Mouse (Mus musculus) cerebellum, adult 2 months (tissue): ENCODE data around the gene Vps8. TPM values are rescaled to one million over a fixed set of nuclear protein-coding genes. Genes with fewer than 3 reads are reported as not detected.

Source experiments
- DNase-seq, 2 experiments: peaks; one replicate each; pipeline ENCODE4 v3.0.0; 2021
- H3K27ac ChIP-seq: fragments of 200-500 bp; 2 replicates; pipeline ENCODE4 v1.5.1; 2012; ENCODE audit warnings: low read length, control low read depth, inconsistent platforms; ENCODE audit not compliant: insufficient read depth
- H3K27me3 ChIP-seq: fragments of 200-500 bp; 2 replicates; pipeline ENCODE4 v1.6.1; 2012; ENCODE audit warnings: inconsistent platforms, mild to moderate bottlenecking, low read length, moderate library complexity; ENCODE audit not compliant: control insufficient read depth, insufficient read depth
- H3K4me1 ChIP-seq: fragments of 200-500 bp; 2 replicates; pipeline ENCODE4 v1.6.1; 2011; ENCODE audit warnings: low read length; ENCODE audit not compliant: control insufficient read depth, insufficient read depth
- H3K4me3 ChIP-seq: fragments of 200-500 bp; replicated peaks from 2 replicates; pipeline ENCODE3; 2011; ENCODE audit warnings: mild to moderate bottlenecking, low read depth, low read length, control low read depth; ENCODE audit not compliant: insufficient read depth
- CTCF ChIP-seq: fragments of 200-500 bp; IDR thresholded peaks from 2 replicates; pipeline ENCODE4 v1.5.1; 2011; ENCODE audit warnings: low read depth, mild to moderate bottlenecking, control low read depth, low read length, moderate library complexity, borderline replicate concordance; ENCODE audit not compliant: insufficient read depth
- POLR2A ChIP-seq: fragments of 200-500 bp; IDR thresholded peaks from 2 replicates; pipeline ENCODE4 v1.6.1; 2011; ENCODE audit warnings: low read length, control low read depth, borderline replicate concordance; ENCODE audit not compliant: insufficient read depth
- WGBS: fragments of 180-500 bp; shearing (Covaris S2); methylation state at CpG from one replicate; pipeline ENCODE4 v1.1.7; 2018; 5-methylcytosine and 5-hydroxymethylcytosine counted together
- polyA plus RNA-seq: library from polyadenylated mRNA; depleted of rRNA; stranded (reverse); fragments of >200 nt; gene quantifications from 2 replicates; pipeline ENCODE4 v1.2.3, GENCODE M21; 2012

Vps8 gene
- polyA plus RNA-seq, 1 experiment: 26.3 TPM

DNA sequence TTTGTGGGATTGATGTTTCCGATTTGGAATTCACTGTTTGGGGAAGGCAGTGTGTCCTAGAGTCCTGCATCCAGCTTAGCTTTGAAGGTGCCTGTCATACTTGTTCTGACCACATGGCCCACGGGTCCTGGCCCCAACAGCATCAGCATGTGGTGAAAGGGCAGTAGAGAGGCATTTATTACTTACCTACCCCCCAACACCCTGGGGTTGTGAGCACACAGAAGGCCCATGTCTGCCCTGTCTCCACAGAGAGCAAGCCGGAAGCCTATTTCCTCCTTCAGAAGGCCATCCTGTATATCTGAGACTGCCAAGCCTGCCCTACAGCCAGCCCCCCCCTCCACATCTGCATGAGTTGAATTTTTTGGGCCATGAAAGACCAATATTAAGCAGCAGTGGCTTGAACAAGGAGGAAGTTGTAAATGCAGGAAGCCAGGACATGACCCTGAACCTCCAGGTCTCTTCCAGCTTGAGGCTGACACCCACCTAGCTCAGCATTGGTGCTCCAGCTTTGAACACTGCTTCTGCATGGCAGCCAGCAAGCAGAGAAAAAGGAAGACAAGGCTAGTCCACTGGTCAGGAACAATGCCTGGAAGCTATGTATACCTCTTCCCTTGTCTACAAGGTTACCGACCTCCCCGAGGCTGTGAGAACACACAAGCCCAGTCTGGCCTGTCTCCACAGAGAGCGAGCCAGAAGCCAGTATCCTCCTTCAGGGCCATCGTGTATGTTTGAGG, 218.0 kb downstream of the Vps8 start:
- no peaks in the 10 kb centered on the region for H3K27me3 ChIP-seq
- no peak overlapping the region for H3K4me3 ChIP-seq
- DNase-seq: no peak
- no peak overlapping the region for H3K27ac ChIP-seq
- H3K4me1 ChIP-seq: peaks cover 10% of the 10 kb centered on the region; the same call in 1 of the 2 replicates
- 76% methylated on average over 7 of the region's 7 CpGs for WGBS
- TF ChIP-seq POLR2A (no peak), CTCF (no peak)

- Histone ChIP-seq H3K27ac (no peak overlapping the region), H3K4me1 (peaks cover 10% of the 10 kb centered on the region; the same call in 1 of the 2 replicates), H3K4me3 (no peak overlapping the region), H3K27me3 (no peaks in the 10 kb centered on the region)
- TF ChIP-seq CTCF (no peak), POLR2A (no peak)
- no peak for DNase-seq
- 83% methylated on average over 3 of the region's 3 CpGs for WGBS
These were observed 219.0 kb downstream of the Vps8 start for GRCm38 (mm10) chr16:21641944-21642343.

- Histone ChIP-seq H3K27me3 (no peaks in the 10 kb centered on the region), H3K4me3 (no peak overlapping the region), H3K4me1 (peaks cover 10% of the 10 kb centered on the region; the same call in 1 of the 2 replicates), H3K27ac (no peak overlapping the region)
- TF ChIP-seq POLR2A (no peak), CTCF (no peak)
- 72% methylated on average over 5 of the region's 5 CpGs for WGBS
- no peak for DNase-seq
These were observed 220.0 kb downstream of the Vps8 start for GRCm38 (mm10) chr16:21642906-21643305.

- no peak overlapping the region for H3K27ac ChIP-seq
- WGBS: 10% methylated on average over 2 of the region's 2 CpGs
- peaks cover 10% of the 10 kb centered on the region; the same call in 1 of the 2 replicates for H3K4me1 ChIP-seq
- H3K27me3 ChIP-seq: no peaks in the 10 kb centered on the region
- peak in 1 of 2 experiments; percentile 22 for DNase-seq
- no peak overlapping the region for H3K4me3 ChIP-seq
- TF ChIP-seq CTCF (no peak), POLR2A (no peak)
These were observed 220.7 kb downstream of the Vps8 start for GRCm38 (mm10) chr16:21643621-21644041.

DNA sequence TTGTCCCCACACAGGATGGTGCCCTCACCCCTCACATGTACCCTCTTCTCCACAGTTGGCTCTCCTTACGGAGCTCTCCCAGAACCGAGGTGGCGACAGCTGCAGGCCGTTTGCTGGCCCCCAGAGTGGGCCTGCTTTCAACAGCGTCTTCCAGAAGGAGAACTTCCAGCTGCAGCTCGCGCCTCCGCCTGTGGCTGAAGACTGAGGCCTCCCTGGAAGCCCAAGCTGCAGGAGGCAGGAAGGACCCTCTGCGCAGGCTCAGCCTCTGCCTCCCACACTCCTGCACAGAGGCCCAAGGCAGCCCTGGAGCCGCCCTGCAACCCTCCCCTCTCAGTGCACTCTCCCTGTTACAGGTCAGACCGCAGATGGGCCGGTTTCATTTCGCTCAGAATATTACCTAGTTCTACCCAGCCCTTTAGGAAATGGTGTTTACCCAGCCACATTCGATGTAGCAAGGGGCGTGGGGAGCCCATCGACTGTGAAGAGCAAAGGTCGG, 221.2 kb downstream of the Vps8 start:
- WGBS: 43% methylated on average over 17 of the region's 17 CpGs
- Histone ChIP-seq H3K27me3 (no peaks in the 10 kb centered on the region), H3K4me3 (no peak overlapping the region), H3K27ac (no peak overlapping the region), H3K4me1 (peaks cover 10% of the 10 kb centered on the region; the same call in 1 of the 2 replicates)
- no peak for TF ChIP-seq CTCF
- DNase-seq: no peak

- Histone ChIP-seq H3K27ac (no peak overlapping the region), H3K27me3 (no peaks in the 10 kb centered on the region), H3K4me1 (peaks cover 10% of the 10 kb centered on the region; the same call in 1 of the 2 replicates), H3K4me3 (no peak overlapping the region)
- 87% methylated on average over 3 of the region's 3 CpGs for WGBS
- TF ChIP-seq POLR2A (no peak), CTCF (no peak)
- no peak for DNase-seq
These were observed 221.7 kb downstream of the Vps8 start for GRCm38 (mm10) chr16:21644574-21644973.

DNA sequence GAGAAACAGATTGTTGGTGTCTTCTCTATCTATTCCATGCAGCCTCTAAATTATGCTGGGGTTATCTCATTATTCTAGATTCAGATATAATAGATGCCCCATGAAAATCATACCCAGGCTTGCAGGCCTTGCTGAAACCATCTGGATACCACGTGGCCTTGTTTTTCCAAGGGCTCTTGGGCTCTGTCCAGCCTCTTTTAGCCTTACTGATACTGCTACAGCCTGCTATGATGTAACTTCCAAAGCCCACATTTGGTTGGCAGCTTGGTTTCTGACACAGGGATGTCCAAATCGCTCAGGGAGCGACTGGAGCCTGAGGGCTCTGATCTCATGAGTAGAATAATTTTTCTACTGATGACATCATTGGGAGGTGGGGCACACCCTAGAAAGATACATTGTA, 223.0 kb downstream of the Vps8 start:
- 40% methylated on average over 3 of the region's 3 CpGs for WGBS
- H3K4me3 ChIP-seq: no peak overlapping the region
- DNase-seq: peak in 1 of 2 experiments; percentile 18
- no peaks in the 10 kb centered on the region for H3K27me3 ChIP-seq
- no peak overlapping the region for H3K27ac ChIP-seq
- TF ChIP-seq CTCF (no peak), POLR2A (no peak)
- peaks cover 10% of the 10 kb centered on the region; the same call in 1 of the 2 replicates for H3K4me1 ChIP-seq

- H3K4me3 ChIP-seq: no peak overlapping the region
- H3K27ac ChIP-seq: no peak overlapping the region
- DNase-seq: no peak
- H3K27me3 ChIP-seq: no peaks in the 10 kb centered on the region
- H3K4me1 ChIP-seq: peaks cover 10% of the 10 kb centered on the region; the same call in 1 of the 2 replicates
- WGBS: 64% methylated on average over 3 of the region's 3 CpGs
- TF ChIP-seq POLR2A (no peak), CTCF (peak; percentile 0; the same call in 1 of the 2 replicates)
These were observed 223.6 kb downstream of the Vps8 start for GRCm38 (mm10) chr16:21646496-21646895.
